In the genomic region with DNA sequence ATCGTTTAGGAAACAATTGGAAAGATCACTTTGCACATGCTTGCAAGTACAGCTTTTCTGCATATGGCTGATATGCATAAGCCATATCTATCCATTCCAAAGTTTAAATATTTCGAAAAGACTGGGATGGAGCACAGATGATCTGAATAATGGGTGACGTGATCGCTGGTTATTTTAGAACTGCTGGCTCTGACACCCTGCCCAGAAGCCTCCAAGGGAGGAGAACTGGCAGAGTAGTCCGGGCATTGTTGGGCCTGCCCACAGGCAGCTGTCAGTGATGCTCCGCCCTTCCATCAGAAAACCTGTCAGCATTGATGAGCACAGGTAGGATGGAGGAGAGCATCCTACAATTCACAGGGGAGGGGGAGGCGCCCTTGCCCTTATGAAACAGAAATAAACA, we compare ENCODE assay signal across 17 mouse cellular contexts. TPM values are rescaled to one million over a fixed set of nuclear protein-coding genes. Genes with fewer than 3 reads are reported as not detected.
DNase-seq lines count a peak whose midpoint lies in the region; ATAC-seq lines count a peak whose summit lies in the region.
"Had no signal": no experiment of that assay in that cellular context is flagged by ENCODE, and none has a peak within 500 bp of the region (broad histone marks: within the 10 kb centered on the region; RNA-seq: fewer than 3 reads in every experiment).

No protein-coding gene starts in this region.

- WGBS in heart, embryonic 10.5 days, result 87% methylated on average over 7 of the region's 7 CpGs
- WGBS in heart, embryonic 11.5 days (ENCODE audit: insufficient replicate concordance), result 83% methylated on average over 7 of the region's 7 CpGs
- 79% methylated on average over 7 of the region's 7 CpGs for WGBS in liver, embryonic 12.5 days (ENCODE audit: insufficient replicate concordance)

- intact Hi-C loops in heart, postnatal 10 days (cut with DNase I), result no loop called here

- ATAC-seq in heart, embryonic 11.5 days (replicated peaks; ENCODE audit: insufficient number of reproducible peaks, low FRiP score, low TSS enrichment), result no peak
- ATAC-seq in liver, embryonic 12.5 days, result no peak
- ATAC-seq: intestine, embryonic 15.5 days; midbrain, embryonic 16.5 days had no signal

- H3K9ac ChIP-seq in heart, embryonic 11.5 days (ENCODE audit: low read depth, low read length), result no peak overlapping the region
- no peak overlapping the region for H3K9ac ChIP-seq in liver, embryonic 12.5 days
- H3K9ac ChIP-seq: hindbrain, embryonic 13.5 days; intestine, embryonic 15.5 days; lung, embryonic 15.5 days had no signal

- DNase-seq in heart, embryonic 10.5 days (ENCODE audit: low spot score), result no peak
- DNase-seq in heart, postnatal 10 days, result peak; percentile 36 to 49
- peak; percentile 46 to 59 for DNase-seq in layer of hippocampus, adult 8-10 months (ENCODE audit: low spot score in 2 of 2)
- peak; percentile 51 to 62 for DNase-seq in right cerebral cortex, postnatal 10 days (ENCODE audit: low spot score in 2 of 2)
- DNase-seq in spleen, postnatal 10 days (ENCODE audit: low spot score in 2 of 2), result no peak
- DNase-seq: cerebellum, postnatal 14 days; spleen, adult 18-20 months; thymus, postnatal 4 days had no signal

- no peak overlapping the region for H3K4me3 ChIP-seq in heart, embryonic 10.5 days
- no peak overlapping the region for H3K4me3 ChIP-seq in heart, embryonic 11.5 days (ENCODE audit: low read depth, low read length)
- H3K4me3 ChIP-seq in liver, embryonic 12.5 days, result no peak overlapping the region
- H3K4me3 ChIP-seq: hindbrain, embryonic 13.5 days; intestine, embryonic 15.5 days; lung, embryonic 15.5 days had no signal

- no peak overlapping the region for H3K4me2 ChIP-seq in heart, embryonic 11.5 days
- no peak overlapping the region for H3K4me2 ChIP-seq in liver, embryonic 12.5 days
- H3K4me2 ChIP-seq: hindbrain, embryonic 13.5 days; intestine, embryonic 15.5 days; lung, embryonic 15.5 days had no signal

- H3K36me3 ChIP-seq in heart, embryonic 10.5 days, result peaks cover 35% of the 10 kb centered on the region
- H3K36me3 ChIP-seq in heart, embryonic 11.5 days (ENCODE audit: control insufficient read depth, insufficient read depth, low read length), result no peaks in the 10 kb centered on the region
- peaks cover 43% of the 10 kb centered on the region for H3K36me3 ChIP-seq in liver, embryonic 12.5 days
- H3K36me3 ChIP-seq: hindbrain, embryonic 13.5 days; intestine, embryonic 15.5 days; lung, embryonic 15.5 days had no signal

- peaks cover 42% of the 10 kb centered on the region; the same call in 1 of the 2 replicates for H3K4me1 ChIP-seq in heart, embryonic 10.5 days
- peaks cover 13% of the 10 kb centered on the region; the same call in 1 of the 2 replicates for H3K4me1 ChIP-seq in heart, embryonic 11.5 days (ENCODE audit: control insufficient read depth, insufficient read depth, low read length)
- H3K4me1 ChIP-seq in liver, embryonic 12.5 days, result 0 out of 2 replicates have a peak, but pooled peaks cover 3% of the 10 kb centered on the region
- H3K4me1 ChIP-seq: intestine, embryonic 15.5 days; lung, embryonic 15.5 days had no signal

- H3K27ac ChIP-seq in heart, embryonic 10.5 days, result peak overlapping the region; percentile 26
- H3K27ac ChIP-seq in heart, embryonic 11.5 days (ENCODE audit: low read depth, low read length), result no peak overlapping the region
- no peak overlapping the region for H3K27ac ChIP-seq in liver, embryonic 12.5 days
- H3K27ac ChIP-seq: hindbrain, embryonic 13.5 days; intestine, embryonic 15.5 days; kidney, postnatal 0 days; lung, embryonic 15.5 days; stomach, postnatal 0 days had no signal

- H3K9me3 ChIP-seq in heart, embryonic 10.5 days, result no peaks in the 10 kb centered on the region
- H3K9me3 ChIP-seq in heart, embryonic 11.5 days (replicated peaks; ENCODE audit: control insufficient read depth, low read length), result no peaks in the 10 kb centered on the region
- H3K9me3 ChIP-seq in liver, embryonic 12.5 days (replicated peaks), result no peaks in the 10 kb centered on the region
- H3K9me3 ChIP-seq: hindbrain, embryonic 13.5 days; intestine, embryonic 15.5 days; lung, embryonic 15.5 days had no signal

- no peaks in the 10 kb centered on the region for H3K27me3 ChIP-seq in heart, embryonic 10.5 days (ENCODE audit: insufficient read depth, poor library complexity, severe bottlenecking)
- H3K27me3 ChIP-seq in heart, embryonic 11.5 days (ENCODE audit: control insufficient read depth, insufficient read depth, low read length), result no peaks in the 10 kb centered on the region
- no peaks in the 10 kb centered on the region for H3K27me3 ChIP-seq in liver, embryonic 12.5 days (replicated peaks)
- H3K27me3 ChIP-seq: hindbrain, embryonic 13.5 days; intestine, embryonic 15.5 days; lung, embryonic 15.5 days had no signal

RNA-seq across cellular contexts. Expression of a gene that starts 41.1 kb away (rescaled TPM):
- polyA plus RNA-seq in heart, embryonic 10.5 days (2016; fragmentation: Nextera tagmentation; extraction: Ambion mirVana), result 11.0 and 15.9 TPM in 2 replicates
- 15.5 and 19.2 TPM in 2 replicates for polyA plus RNA-seq in heart, embryonic 11.5 days (2014; fragmentation: Nextera tagmentation; extraction: Ambion mirVana)
- 10 to 100 TPM; 22.1 to 22.7 TPM for total RNA-seq in heart, postnatal 10 days (2021)
- 1 to 10 TPM; 3.9 to 7.5 (median 6.2) TPM for total RNA-seq in layer of hippocampus, adult 8-10 months (2022)
- 0.08 and 0.16 TPM in 2 replicates for polyA plus RNA-seq in liver, embryonic 12.5 days (2016; fragmentation: Nextera tagmentation; extraction: Ambion mirVana)
- total RNA-seq: liver, adult 2 months had no signal
- polyA plus RNA-seq: liver, adult 2 months had no signal

Comparison
In these comparisons a context has a peak if more than half of its experiments do, and no peak if none do; other contexts are left out.
1. DNase-seq: peak in heart, postnatal 10 days (2 of 2), layer of hippocampus, adult 8-10 months (2 of 2) and right cerebral cortex, postnatal 10 days (2 of 2); none in heart, embryonic 10.5 days (single experiment) and spleen, postnatal 10 days (0 of 2).
2. RNA of a gene that starts 41.1 kb away (polyA plus RNA-seq): 15.5 to 19.2 TPM in heart, embryonic 11.5 days and 11.0 to 15.9 TPM in heart, embryonic 10.5 days; 0.08 to 0.16 TPM in liver, embryonic 12.5 days; every median in the first group is over 10 times any median in the second.